Mouse (Mus musculus) hematopoietic stem cell, adult 5-6 weeks (primary cell): ENCODE data around the gene Dnah12. TPM values are rescaled to one million over a fixed set of nuclear protein-coding genes. Genes with fewer than 3 reads are reported as not detected.

Experiments
- ATAC-seq, 2 experiments: fragments of 125-278 bp in 1 of 2; replicated peaks in 1 of 2; 2 replicates each; pipeline ENCODE4 v1.8.0; 2016 to 2017; ENCODE audit warnings: inconsistent platforms in 2 of 2, mild to moderate bottlenecking in 2 of 2, moderate number of reproducible peaks in 2 of 2, low read depth in 1 of 2, moderate TSS enrichment in 1 of 2; ENCODE audit not compliant: low FRiP score in 2 of 2, poor library complexity in 2 of 2, severe bottlenecking in 2 of 2, insufficient read depth in 1 of 2, low TSS enrichment in 1 of 2
- total RNA-seq: library from RNA; stranded (forward); fragments of 172-1452, 232-1000 nt; gene quantifications from 2 replicates; pipeline ENCODE4 v1.2.3, GENCODE M21; 2017

Gene Dnah12
- total RNA-seq, 1 experiment from 2014 or later, result 0.45 TPM

- no peak for ATAC-seq
Measured at GRCm38 (mm10) chr14:26913681-26914268, 220.7 kb downstream of the Dnah12 start.

GRCm38 (mm10) chr14:26919310-26919709, 226.2 kb downstream of the Dnah12 start:
- no peak for ATAC-seq

- ATAC-seq, result no peak
Measured at GRCm38 (mm10) chr14:26923702-26924421, 230.8 kb downstream of the Dnah12 start.

GRCm38 (mm10) chr14:26934891-26935290, 241.8 kb downstream of the Dnah12 start:
- no peak for ATAC-seq

GRCm38 (mm10) chr14:26935558-26935957, 242.5 kb downstream of the Dnah12 start:
- no peak for ATAC-seq

Other genes starting within 250 kb of the Dnah12 start
- 63.6 and 69.5 TPM in 2 replicates for gene Slmap, start 158.3 kb upstream of the Dnah12 start, total RNA-seq
- 47.7 and 51.9 TPM in 2 replicates for gene Dennd6a, start 119.4 kb upstream of the Dnah12 start, total RNA-seq
- gene Arf4, start 55.2 kb upstream of the Dnah12 start, total RNA-seq, result 101 and 152 TPM in 2 replicates
- 14.4 and 16.5 TPM in 2 replicates for gene Pde12, start 23.4 kb upstream of the Dnah12 start, total RNA-seq
- gene Asb14, start 201.3 kb downstream of the Dnah12 start, total RNA-seq, result not detected in 2 replicates